Mouse (Mus musculus) brain, embryonic 14.5 days (tissue): ENCODE results near the gene Bivm.

ENCODE experiments used
- CTCF ChIP-seq: fragments of 200-500 bp; IDR thresholded peaks from 2 replicates; pipeline ENCODE4 v1.5.1; 2012; ENCODE audit warnings: inconsistent platforms, mild to moderate bottlenecking, moderate library complexity, borderline replicate concordance; ENCODE audit not compliant: insufficient read depth, insufficient read length; ENCODE audit errors: extremely low read depth
- POLR2A ChIP-seq: fragments of 200-500 bp; IDR thresholded peaks from 2 replicates; pipeline ENCODE4 v1.6.1; 2012; ENCODE audit warnings: mild to moderate bottlenecking, inconsistent platforms, borderline replicate concordance; ENCODE audit not compliant: poor library complexity, insufficient read depth, insufficient read length, severe bottlenecking; ENCODE audit errors: extremely low read depth

DNA sequence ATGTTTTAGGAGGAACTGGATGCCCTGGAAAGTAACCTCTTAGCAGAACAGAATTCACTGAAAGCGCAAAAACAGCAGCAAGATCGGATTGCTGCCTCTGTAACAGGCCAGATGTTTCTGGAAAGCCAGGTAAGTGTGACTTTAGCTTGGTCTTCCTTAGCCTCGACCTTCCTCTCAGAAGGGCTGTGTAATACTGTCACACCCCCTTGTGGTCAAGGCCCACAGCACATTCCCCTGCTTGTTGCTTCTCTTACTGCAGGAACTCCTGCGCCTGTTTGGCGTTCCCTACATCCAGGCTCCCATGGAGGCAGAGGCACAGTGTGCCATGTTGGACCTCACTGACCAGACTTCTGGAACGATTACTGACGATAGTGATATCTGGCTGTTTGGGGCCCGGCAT is 55.1 kb downstream of the Bivm start:
- TF ChIP-seq CTCF: peak; percentile 24; the same call in 1 of the 2 replicates
- no peak for TF ChIP-seq POLR2A
